Mouse (Mus musculus): ENCODE measurements at regions not wholly inside any gene's neighbourhood (a gene's known extent, or its start where the extent isn't known, plus 50 kb on each side); places are given as distances from the start of the nearest gene placed in this dataset.

DNA sequence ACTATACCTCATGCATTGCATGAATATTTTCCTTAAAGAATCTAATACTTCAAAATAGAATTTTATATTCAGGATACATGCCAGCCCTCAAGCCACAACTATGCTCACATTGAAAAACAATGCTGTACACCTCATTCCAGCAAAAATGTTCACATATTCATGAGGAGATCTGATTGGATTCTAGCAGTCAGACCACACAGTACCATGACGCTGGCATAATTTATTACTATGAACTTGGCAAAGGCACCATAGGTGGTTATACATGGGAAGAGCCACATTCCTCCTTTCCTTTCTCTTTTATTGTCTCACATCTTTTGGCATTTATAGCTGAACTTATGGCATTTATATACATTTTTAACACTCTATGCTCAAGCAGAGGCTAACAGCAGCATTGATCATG is 499.8 kb upstream of the Adamts5 start:
- TF ChIP-seq CTCF (IDR thresholded peaks at IDR 0.05) (no peak), POLR2A (IDR thresholded peaks at IDR 0.05; ENCODE audit: insufficient read depth, low read depth, low read length) (no peak), EP300 (IDR thresholded peaks at IDR 0.05; ENCODE audit: insufficient read depth, low read depth, low read length) (no peak)

All from heart, adult 2 months (tissue).